Mouse (Mus musculus): ENCODE data around the gene Syt1.

Syt1 gene

DNA sequence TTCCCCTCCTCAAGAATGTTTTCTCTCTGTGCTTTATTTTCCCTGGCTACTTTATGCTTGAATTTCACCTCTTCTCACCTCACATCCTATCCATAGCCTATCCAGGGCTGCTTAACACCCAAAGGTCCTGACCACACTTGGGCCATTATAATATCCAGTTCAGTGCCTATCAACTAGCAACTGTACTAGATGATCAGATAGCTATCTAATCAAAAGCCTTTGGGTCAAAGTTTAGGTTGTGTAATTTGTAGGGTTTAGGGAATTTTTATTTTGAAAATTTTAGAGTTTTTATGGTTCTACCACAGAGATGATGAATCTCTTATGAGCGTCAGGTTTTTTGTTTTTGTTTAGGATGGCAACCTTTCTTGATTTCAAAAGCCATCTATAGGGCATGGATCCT lies 125.0 kb downstream of the Syt1 start:
- no peak for DNase-seq (ENCODE audit: low read depth, low spot score)

DNA sequence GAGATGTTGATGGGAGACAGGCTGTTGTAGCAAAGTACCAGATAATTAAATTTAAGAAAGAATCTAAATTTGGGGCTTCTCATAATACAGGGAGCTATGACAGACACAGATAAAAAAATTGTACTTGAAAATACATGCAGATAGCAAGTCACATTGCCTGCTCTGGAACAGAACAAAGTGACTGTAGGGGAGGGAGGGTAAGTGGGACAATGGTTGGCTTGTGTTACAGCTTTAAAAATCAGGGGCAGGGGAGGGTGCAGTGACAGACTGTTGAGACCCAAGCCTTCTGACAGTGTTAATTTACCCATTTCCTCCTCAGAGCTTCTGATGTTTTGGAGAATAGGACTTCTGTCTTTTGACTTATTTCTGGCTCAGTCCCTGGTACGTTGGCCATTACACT lies 126.3 kb downstream of the Syt1 start:
- DNase-seq (ENCODE audit: low read depth, low spot score): no peak

DNA sequence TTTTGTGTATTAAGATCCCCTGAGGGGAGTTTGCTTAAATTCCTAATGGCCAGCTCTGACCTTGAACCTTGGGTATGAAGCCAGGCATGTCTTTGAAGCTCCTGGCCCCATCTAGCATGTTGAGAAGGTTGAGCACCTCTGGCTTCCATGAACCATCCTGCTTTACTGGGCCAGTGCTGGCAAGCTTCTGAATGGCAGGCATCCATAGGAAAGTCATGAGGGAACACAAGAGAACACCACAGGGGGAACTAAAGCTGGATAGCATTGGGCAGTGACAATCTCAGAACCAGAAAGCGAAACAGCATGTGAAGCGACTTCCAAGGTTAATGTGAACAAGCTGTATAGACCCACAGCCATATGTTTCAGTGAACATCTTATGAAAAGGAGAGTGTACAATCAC lies 130.4 kb downstream of the Syt1 start:
- DNase-seq (ENCODE audit: low read depth, low spot score): no peak

DNA sequence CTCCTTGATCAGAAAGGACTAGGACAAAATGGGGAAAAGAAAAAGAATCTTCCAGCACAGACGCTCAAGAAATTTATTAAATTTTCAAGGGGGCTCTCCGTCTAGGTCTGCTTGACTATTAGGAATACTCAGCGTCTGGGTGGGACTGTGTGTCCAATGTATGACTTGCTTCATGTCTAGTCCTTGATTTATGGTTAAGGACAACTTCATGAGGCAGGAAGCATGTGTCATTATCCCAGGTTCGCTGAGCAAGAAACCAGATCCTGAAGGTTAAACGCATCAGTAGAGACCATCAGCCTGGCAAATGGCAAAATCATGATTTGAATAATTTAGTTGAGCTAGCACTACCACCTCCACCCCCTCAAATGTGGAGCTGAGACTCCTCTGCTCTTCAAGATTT lies 135.1 kb downstream of the Syt1 start:
- no peak for DNase-seq (ENCODE audit: low read depth, low spot score)

DNA sequence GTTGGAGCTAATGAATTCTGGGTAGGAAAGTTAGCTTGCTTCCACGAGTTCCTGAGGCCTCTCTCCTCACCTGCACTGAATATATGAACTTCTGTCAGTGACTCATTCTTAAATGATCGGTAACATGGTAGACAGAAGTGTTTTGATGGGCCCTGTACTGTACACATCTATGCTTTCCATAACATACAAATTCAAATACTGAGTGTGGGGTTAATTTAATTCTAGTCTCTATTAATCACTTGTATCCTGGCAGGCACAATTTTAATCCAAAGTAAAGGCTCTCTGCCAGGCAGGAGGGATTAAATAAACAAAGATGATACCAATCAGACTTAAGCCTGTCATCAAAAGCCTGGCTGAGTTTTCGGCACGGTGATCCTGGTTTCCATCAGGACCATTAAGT lies 136.1 kb downstream of the Syt1 start:
- no peak for DNase-seq (ENCODE audit: low read depth, low spot score)

DNA sequence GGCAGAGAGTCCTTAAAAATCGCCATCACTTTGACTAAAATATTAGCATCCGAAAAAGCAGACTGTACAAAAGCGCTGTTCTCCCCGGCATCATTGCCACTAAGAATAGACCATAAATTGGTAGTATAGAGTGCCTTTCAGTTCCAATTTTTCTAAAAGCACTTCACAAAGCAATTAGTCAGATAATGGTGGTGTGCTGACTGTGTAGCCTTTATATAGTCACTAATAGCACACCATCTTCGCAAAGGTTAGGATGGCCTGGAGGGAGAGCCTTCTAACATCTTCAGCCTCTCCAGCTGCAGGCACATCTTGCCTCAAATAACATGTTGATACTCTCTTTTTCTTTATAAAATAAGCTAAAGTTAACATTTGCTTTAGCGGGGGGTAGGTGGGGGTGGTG lies 138.4 kb downstream of the Syt1 start:
- no peak for DNase-seq (ENCODE audit: low read depth, low spot score)

DNA sequence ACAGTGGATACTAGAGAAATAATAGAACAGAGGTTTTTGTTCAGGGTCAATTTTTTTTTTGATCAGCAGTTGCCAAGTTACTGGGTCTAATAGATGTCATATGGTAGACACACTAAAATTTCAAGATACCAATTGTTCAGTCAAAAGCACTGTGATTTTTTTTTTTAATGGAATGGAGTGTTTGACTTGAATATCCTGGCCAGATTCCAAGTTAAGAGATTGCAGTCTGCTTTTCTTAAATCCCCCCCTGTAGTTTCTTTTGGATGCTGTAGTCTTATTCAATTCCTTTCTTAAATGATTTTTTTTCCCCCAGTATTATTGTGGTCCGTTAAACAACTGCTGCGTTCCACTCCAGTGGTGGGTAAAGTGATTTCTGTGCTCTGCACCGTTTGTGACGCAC lies 140.2 kb downstream of the Syt1 start:
- no peak for DNase-seq (ENCODE audit: low read depth, low spot score)

DNA sequence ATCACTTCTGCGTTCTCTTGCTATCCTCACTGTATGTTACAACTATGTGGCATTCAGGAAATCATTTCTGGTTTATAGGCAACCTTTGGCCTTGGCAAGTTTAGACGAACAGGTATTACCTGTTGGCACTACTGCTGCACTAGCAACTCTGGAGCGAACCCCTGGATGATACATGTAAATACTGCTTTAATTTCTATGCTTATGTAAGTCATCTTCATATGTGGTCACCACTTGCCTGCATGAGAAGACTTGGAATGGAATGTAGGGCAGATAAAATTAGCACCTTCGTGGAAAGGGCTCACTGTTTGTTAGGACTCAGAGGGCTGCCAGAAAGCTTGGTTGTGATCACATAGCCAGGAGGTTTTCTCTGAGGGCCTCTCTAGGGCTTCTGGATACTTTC lies 142.6 kb downstream of the Syt1 start:
- peak; percentile 67 for DNase-seq (ENCODE audit: low read depth, low spot score)

DNA sequence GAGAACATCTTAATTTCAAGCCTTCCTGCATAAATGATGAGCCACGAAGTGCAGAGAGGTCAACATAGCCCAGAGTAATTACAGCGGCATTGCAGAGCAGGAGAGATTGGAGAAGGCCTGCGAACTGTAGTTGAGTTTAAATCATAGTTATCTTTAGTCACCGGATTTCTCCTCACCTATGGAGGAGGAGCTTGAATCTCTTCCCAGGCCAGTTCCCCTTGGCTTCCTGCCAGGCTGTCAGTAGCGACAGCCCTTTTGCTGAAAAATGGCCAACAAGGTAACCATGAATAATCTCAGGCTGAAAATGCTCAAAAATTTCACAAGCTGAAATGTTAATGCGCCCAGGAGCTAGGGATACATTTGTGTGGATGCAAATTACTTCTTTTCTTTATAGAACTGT lies 143.6 kb downstream of the Syt1 start:
- no peak for DNase-seq (ENCODE audit: low read depth, low spot score)

DNA sequence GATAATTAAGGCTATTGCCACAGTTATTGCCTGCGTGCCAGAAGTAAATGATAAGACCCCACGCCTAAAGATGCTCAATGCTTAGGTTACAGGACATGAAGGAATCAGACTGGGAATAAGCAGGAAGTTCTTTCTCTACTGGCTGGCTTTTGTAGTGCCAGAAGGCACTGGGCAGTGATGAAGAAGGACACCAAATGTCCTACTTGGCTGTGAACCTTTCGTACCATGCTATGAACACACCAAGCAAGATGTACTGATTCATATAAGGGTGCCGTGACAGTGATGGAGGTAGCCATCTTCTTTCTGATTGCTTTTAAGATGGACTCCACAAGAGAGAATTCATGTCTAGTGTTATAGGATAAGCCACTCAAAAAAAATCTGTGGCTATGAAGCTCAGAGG lies 145.2 kb downstream of the Syt1 start:
- DNase-seq (ENCODE audit: low read depth, low spot score): no peak

DNA sequence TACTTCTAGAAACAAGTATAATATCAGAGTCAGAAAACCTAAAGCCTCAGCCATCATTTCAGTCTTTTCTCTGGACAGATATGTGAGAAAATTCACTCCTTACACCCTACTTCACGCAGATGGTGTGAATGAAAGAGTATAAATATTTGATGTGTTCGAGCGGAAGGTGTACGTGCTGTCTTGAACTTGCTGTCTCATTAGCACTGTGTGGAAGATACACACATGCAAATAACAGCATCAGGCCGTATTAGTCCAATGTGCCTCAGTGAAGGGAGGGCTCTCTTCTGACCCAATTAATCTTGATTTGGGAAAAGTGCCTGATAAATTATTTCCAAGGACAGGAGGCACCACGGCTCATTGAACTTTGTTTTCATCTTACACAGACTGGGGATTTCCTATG lies 154.8 kb downstream of the Syt1 start:
- DNase-seq (ENCODE audit: low read depth, low spot score): no peak

DNA sequence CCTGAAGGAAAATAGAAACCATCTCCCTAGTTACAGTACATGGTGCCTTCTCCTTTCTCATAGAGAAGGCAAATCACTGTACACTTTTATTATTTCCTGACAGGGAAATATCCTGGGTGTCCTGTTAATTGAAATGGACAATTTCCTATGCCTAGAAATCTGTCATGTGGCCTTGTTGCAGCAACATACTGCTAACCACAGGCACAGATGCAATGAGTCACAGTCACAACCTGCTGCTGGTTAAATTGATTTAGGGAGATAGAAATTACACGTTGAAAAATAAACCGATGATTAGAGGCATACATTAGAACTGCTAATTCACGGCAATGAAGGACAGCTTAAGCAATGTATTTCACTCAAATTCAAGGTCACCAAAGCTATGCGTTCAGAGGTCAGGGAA lies 158.0 kb downstream of the Syt1 start:
- no peak for DNase-seq (ENCODE audit: low read depth, low spot score)

DNA sequence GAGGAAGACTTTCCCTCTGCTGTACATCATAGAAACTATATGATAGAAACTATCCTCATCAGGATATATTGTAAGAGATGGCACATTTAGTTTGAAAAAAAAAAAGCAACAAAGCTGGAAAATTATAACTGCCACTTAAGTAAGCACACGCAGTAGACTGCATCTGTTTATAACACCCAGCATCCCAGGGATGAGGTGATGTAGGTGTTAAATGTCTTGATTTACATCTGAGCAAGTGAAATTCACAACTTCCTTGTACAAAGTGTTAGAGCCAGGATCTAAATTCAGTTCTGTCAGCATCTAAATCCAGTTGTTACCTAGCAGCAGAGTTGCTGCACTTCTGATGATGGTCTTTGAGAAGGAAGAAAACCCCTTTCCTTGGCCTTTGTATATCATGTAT lies 173.3 kb downstream of the Syt1 start:
- no peak for DNase-seq (ENCODE audit: low read depth, low spot score)

DNA sequence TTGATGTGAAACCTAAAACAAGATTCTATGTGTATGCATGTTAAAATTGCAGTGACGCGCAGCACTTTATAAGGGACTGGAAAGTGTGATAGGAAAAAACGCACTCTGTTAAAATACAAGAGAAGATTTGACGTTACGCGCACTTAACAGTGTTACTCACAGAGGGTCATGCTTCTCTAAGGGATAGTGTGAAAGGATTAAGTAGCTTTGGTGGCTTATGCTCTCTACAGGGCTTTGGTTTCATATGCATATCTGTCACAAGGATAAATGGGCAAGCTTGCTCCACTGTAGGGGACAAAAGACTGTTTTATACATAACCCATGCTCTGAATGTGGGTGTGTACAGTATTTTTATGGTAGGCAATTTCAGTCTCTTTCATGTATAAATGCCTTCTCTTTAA lies 178.5 kb downstream of the Syt1 start:
- DNase-seq (ENCODE audit: low read depth, low spot score): no peak

DNA sequence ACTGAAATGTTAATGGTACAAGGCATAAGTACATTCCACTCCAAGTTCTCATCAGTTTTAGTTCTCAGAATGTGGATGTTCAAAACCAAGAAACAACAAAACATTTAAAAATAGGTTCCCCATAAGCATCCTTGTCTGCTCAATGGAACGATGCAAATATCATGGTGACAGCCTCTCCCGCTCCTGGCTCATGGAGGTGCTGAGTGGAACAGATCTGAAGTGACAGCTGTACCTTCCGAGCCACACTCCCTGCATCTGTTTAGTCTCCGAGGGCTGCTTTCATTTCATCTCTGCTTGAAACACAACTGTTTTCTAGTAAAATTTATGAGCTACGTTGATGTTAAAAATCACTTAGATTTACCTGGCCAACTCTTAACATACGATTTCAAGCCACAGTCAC lies 179.0 kb downstream of the Syt1 start:
- DNase-seq (ENCODE audit: low read depth, low spot score): no peak

DNA sequence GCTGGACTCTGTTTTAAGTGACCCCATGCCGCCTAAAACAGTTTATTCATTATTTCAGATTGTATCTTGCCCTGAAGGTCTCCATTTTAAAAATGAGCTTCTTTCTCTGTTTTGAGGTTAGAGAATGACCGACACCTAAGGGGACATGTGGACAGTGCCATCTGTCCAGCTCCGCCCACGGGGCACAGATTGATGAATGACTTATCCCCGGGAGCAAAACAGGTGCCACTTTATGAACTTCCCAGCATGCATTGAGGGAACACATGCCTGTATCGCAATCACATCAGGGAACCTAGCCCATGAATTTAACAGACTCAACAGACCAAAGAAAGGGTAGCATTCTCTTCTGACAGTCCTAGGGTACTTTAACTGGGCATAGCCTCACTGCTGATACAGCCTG lies 188.5 kb downstream of the Syt1 start:
- no peak for DNase-seq (ENCODE audit: low read depth, low spot score)

DNA sequence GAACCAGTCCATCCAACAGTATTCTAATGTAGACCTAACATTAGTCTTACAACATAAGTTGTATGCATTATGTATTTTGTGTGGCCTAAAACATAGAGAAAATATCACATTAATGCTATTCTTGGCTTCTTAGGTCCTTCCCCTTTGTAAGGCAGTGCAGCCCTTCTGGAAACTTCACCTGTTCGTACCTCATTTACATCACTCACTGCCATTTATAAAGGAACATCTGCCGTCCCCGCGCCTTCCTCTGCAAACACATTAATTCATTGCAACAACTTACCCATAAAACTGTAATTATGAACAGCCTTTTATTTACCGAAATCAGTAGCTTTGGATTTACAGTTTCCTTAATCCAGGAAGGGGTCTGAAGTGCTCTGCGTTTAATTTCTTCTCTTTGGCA lies 195.4 kb downstream of the Syt1 start:
- no peak for DNase-seq (ENCODE audit: low read depth, low spot score)

DNA sequence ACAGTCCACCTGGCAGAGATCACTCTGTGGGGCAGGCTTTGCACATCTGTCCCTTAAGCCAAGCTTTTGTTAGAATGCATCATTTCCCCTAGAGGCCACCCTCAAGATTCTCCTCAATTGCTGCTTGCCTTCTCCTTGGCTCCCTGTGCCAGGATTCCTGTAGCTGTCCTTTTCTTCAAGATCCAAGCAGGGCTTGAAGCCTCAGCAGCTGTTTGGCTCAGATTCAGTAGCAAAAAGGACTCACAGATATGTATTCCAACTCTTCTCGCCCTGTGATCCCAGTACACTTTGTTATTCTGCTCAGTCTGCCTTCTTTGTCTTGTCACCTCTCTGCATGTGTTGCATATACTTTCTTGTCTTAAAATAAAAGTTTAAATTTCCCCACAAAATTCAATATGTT lies 206.4 kb downstream of the Syt1 start:
- DNase-seq (ENCODE audit: low read depth, low spot score): peak; percentile 73

DNA sequence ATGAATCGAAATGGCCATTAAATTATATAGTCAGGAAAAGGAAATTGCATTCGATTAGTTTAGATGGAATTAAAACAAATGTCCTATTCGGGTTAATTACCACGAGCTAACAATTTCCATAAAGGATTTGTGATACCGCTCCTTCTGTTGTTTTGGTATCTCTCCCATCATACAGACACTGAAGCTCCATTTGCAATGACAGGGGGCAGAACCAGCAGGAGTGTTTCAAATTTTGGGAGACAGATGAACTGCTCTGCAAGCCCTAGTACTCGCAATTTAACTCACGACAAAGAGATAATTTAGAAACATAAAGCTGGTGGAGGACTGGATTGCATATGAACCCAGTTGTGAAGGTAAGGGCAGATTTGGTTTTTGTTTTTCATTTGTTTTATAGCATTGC lies 210.0 kb downstream of the Syt1 start:
- DNase-seq (ENCODE audit: low read depth, low spot score): no peak

DNA sequence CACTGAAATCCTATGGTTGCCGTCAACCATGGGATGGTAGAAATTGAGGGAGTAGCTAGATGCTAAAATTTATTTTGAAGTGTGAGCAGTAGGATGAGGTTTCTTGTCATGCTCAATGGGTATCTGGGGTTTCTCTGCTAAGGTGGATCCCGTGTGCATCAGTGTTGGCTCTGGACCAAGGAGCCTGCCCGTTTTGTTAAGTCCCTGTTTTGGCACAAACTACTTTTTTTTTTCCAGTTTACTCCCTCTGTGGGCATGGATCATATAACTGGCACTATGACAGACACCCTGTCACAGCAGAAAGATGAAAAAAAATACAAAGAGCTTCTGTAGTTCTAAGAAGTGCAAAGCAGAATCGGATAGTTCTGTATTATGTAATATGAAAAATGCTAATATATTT lies 212.0 kb downstream of the Syt1 start:
- DNase-seq (ENCODE audit: low read depth, low spot score): no peak

DNA sequence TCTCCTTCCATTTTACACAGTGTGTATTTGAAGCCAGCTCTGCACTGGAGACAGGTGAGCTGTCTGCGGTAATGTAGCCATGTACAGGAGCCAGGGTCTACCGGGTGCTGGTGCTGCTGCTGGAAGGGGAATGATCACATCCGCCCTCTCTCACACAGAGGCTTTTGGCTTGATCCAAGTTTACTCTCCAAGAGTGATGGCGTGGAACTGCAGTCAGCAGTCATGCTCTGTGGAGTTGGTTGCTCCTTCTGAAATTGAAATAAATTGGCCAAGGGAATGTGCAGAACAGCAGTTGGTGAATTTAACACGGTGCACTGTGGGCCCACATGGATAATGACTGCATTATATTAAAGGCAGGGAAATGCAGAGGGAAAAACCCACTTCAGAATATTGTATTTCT lies 228.0 kb downstream of the Syt1 start:
- DNase-seq (ENCODE audit: low read depth, low spot score): no peak

DNA sequence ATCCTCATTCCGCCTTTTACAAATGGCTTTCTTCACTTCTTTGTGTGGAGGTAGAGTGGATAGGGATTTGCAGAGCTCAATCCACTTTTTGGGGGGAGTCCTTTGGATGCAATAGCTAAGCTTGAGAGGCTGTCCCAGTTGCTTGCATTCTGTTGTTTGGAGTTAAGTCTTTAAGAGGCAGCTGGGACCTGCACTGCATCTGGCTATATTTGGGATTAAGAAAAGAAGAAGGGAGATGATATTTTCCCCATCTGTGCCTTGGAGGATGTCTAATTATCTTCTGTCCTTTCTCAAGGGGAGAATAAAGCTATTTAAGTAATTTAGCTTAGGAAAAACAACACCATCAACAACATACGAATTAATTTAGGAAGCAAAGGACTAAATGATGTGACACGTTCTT lies 230.2 kb downstream of the Syt1 start:
- DNase-seq (ENCODE audit: low read depth, low spot score): no peak

DNA sequence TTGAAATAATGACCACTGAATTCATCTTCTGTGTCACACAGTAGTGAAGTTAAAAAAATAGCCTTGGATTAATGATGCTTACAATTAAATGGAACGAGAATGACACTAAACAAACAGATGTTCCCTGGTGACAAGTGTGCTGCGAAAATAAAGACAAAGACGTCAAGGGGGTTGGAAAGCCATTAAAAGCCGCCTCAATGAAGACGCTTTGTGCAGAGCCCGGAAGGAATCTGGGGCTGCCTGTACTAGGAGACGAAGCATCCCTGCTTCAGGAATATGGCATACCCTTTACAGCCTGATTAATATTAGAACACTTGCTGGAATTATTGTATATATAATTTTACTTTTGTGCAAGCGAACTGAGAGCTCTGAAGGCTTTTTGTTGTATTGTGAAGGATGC lies 234.0 kb downstream of the Syt1 start:
- no peak for DNase-seq (ENCODE audit: low read depth, low spot score)

DNA sequence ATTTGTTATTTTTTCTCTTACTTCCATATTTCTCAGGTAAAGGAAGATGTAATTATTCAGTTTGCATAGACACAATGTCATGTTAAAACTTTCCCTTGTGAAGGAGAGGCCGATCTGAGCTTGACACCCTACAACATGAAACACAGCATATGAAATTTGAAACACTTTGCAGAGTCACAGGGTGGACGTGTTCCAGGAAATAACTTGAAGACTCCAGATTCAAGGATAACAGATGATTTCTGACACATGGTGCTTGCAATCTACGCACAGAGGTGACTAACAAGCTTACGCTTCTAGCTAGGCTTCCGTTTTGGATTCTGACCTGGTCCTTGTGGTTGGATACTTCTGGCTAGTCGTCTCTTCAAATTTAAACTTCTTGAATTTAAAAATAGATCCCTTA lies 239.7 kb downstream of the Syt1 start:
- no peak for DNase-seq (ENCODE audit: low read depth, low spot score)

DNA sequence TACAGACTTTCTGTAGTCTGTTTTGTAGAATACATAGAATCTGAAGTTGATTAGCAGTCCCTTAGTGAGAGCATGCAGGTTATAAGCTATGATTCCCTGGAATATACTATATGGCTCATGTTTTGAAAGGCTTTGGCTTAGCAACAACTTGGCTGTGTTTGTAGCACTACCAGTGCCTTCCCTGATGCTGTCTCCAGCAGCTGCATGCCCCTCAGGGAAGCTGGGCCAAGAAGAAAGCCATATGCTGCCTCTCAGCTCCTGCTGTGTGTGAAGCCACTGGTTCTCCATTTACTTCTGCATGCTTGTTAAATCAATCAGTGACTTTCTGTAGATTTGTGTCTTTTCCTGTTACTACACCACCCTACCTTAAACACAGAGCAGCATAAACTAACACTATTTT lies 245.2 kb downstream of the Syt1 start:
- DNase-seq (ENCODE audit: low read depth, low spot score): no peak
